Mouse (Mus musculus) hindbrain, embryonic 15.5 days (tissue): ENCODE measurements around the gene Nkiras1. TPM values are rescaled to one million over a fixed set of nuclear protein-coding genes. Genes with fewer than 3 reads are reported as not detected.
"Not testable (repeated sequence)": the region's sequence is repeated elsewhere in the genome, so short reads cannot be mapped to it uniquely, and the experiment has no call there.

Source experiments
- ATAC-seq: fragments of 200-750 bp; cut with Nextera tagmentation; 2 replicates; pipeline ENCODE4 v1.8.0; 2017; ENCODE audit warnings: low read depth, moderate number of reproducible peaks, moderate TSS enrichment; ENCODE audit not compliant: low FRiP score
- H3K27ac ChIP-seq: fragments of 300-500 bp; sonication (generic); replicated peaks from 2 replicates; pipeline ENCODE4 v1.5.1; 2015; ENCODE audit warnings: mild to moderate bottlenecking, inconsistent platforms
- H3K27me3 ChIP-seq: fragments of 300-500 bp; sonication (generic); 2 replicates; pipeline ENCODE4 v1.6.1; 2015; ENCODE audit warnings: control low read depth, inconsistent platforms
- H3K36me3 ChIP-seq: fragments of 300-500 bp; sonication (generic); 2 replicates; pipeline ENCODE4 v1.6.1; 2015; ENCODE audit warnings: control low read depth, inconsistent platforms
- H3K4me1 ChIP-seq: fragments of 300-500 bp; sonication (generic); replicated peaks from 2 replicates; pipeline ENCODE4 v1.6.1; 2015; ENCODE audit warnings: control low read depth, inconsistent platforms
- H3K4me2 ChIP-seq: fragments of 300-500 bp; sonication (generic); 2 replicates; pipeline ENCODE4 v1.6.1; 2015; ENCODE audit warnings: moderate library complexity, mild to moderate bottlenecking, inconsistent platforms
- H3K4me3 ChIP-seq: fragments of 300-500 bp; sonication (generic); 2 replicates; pipeline ENCODE4 v1.5.1; 2015; ENCODE audit warnings: mild to moderate bottlenecking, inconsistent platforms
- H3K9ac ChIP-seq: fragments of 300-500 bp; sonication (generic); 2 replicates; pipeline ENCODE4 v1.6.1; 2015; ENCODE audit warnings: inconsistent platforms
- H3K9me3 ChIP-seq: fragments of 300-500 bp; sonication (generic); 2 replicates; pipeline ENCODE4 v1.6.1; 2016; ENCODE audit warnings: control low read depth, inconsistent platforms
- WGBS: fragments of 180-500 bp; shearing (Covaris S2); methylation state at CpG from one replicate; pipeline ENCODE4 v1.1.7; 2015; 5-methylcytosine and 5-hydroxymethylcytosine counted together
- polyA plus RNA-seq: library from polyadenylated mRNA; unstranded; fragments of >200 nt; fragmentation: Nextera tagmentation; extraction: Ambion mirVana; gene quantifications from 2 replicates; pipeline ENCODE4 v1.2.1, GENCODE M21; 2015

The Nkiras1 gene
- 54.3 and 54.9 TPM in 2 replicates for polyA plus RNA-seq

DNA sequence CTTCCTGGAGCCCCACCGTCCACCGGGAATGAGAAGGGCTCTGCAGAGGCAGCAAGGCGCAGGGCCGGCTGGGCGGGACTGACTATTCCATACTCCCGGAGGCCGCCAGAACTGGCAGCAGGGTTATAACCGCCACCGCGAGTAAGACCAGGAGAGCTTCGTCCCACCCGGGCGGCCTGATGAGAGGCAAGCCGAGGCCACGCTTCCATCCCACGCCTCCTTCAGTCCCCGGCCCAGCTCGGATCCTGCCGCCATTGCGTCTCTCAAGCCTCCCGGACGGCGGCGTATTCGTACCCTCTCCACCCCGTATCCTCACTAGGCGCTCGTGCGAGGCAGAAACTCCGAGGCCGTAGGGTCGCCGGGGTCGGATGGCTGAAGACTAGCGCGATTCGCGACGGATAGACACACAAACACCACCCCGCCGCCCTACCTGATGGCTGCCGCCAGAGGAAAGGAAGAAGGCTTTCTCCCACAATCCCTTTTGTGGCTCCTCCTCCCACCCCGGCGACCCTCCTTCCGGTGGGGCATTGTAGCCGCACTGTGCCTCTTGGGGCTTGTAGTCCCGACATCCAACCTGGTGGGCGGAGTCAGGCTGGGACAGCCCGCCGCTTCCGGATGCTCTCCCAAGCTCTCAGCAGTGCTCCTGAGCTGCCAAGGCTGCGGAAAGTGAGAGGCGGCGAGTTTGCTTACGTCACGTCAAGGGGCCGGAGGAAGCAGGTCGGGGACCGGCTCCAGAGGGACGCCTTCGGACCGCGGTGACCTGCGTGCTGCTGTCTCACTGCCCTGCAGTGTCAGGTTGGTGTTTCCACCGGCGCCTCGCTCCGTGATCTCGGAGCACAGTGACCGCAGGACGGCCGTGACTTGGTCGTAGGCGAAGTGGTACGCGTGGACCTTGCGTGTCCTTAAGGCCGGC is at the start of gene Nkiras1, which contains the start of gene Rpl15:
Gene Nkiras1 (plus strand): TSS at position 608 of the 913 bp plus-strand sequence.
Gene Rpl15 (minus strand): TSS at position 863 of the 913 bp plus-strand sequence.
- peak within 1 kb of the TSS; percentile 88 for H3K27ac ChIP-seq
- H3K9ac ChIP-seq, result peak within 1 kb of the TSS; percentile 99
- H3K27me3 ChIP-seq, result no peaks in the 10 kb centered on the region
- ATAC-seq, result peak; percentile 100
- H3K4me1 ChIP-seq, result peaks cover 25% of the 10 kb centered on the region
- peak within 1 kb of the TSS; percentile 65 for H3K4me2 ChIP-seq
- H3K4me3 ChIP-seq, result peak within 1 kb of the TSS; percentile 93
- H3K36me3 ChIP-seq, result peaks cover 23% of the 10 kb centered on the region
- H3K9me3 ChIP-seq, result no peaks in the 10 kb centered on the region
- under 1% methylated on average over 76 of the region's 78 CpGs for WGBS

DNA sequence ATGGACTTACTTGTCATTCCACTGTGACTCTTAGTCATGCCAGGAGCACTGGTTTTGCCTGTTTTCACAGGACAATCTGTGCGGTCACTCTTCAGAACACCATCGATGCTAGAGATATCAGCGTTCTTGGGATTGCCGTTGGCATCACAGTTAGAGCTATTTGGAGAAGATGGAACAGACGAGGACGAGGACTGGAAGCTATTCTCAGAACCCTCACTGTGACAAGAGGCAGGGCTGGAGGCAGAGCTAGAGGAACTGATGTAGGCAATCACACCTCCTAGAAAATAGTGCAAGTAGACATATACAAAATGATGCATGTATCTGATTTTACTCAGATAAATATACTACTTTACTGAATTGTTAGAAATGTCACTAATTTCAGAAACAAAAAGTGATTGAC is 49.0 kb upstream of the Nkiras1 start:
- ATAC-seq, result no peak
- Histone ChIP-seq H3K27ac (no peak overlapping the region), H3K4me2 (no peak overlapping the region), H3K27me3 (no peaks in the 10 kb centered on the region), H3K9me3 (no peaks in the 10 kb centered on the region), H3K4me1 (peaks cover 2% of the 10 kb centered on the region; the same call in 1 of the 2 replicates), H3K9ac (no peak overlapping the region), H3K36me3 (no peaks in the 10 kb centered on the region), H3K4me3 (no peak overlapping the region)
- WGBS, result 95% methylated on average over 6 of the region's 6 CpGs

DNA sequence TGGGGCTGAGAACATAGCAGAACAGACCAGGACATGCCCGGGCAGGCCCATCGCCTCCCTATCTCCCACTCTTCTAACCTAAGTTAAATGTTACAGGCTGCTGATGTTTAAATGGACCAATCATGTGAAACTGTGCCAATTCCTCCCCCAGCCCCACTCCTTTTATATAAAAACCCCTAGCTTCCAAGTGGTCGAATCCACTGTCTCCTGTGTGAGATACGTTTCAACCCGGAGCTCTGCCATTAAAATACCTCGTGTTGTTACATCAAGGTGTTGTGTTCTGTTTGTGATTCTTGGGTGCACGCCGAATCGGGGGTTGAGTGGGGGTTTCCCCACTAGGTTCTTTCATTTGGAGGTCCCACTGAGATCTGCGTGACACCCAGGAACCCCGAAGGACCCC is 45.5 kb upstream of the Nkiras1 start:
- H3K4me1 ChIP-seq, H3K27ac ChIP-seq, H3K4me2 ChIP-seq, H3K9ac ChIP-seq, ATAC-seq, H3K4me3 ChIP-seq, H3K27me3 ChIP-seq, H3K9me3 ChIP-seq, H3K36me3 ChIP-seq: not testable (repeated sequence)
- 94% methylated on average over 11 of the region's 11 CpGs for WGBS

DNA sequence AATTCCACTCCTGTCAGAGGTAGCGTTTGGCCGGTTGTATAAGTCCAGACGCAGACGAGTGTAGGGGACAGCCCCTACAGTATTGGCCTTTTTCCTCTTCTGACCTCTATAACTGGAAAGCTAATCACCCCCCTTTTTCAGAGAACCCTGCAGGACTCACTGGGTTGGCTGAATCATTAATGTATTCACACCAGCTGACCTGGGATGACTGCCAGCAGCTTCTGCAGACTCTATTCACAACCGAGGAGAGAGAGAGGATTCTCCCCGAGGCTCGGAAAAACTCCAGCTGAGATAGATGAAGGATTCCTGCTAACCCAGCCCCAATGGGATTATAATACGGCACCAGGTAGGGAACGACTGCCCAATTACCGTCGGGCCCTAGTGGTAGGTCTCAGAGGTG is 44.8 kb upstream of the Nkiras1 start:
- not testable (repeated sequence) for H3K27ac ChIP-seq, ATAC-seq, H3K9me3 ChIP-seq, H3K4me1 ChIP-seq, H3K27me3 ChIP-seq, H3K4me3 ChIP-seq, H3K9ac ChIP-seq, H3K36me3 ChIP-seq
- WGBS, result 53% methylated on average over 11 of the region's 11 CpGs
- peak overlapping the region; percentile 38; the same call in 1 of the 2 replicates for H3K4me2 ChIP-seq

DNA sequence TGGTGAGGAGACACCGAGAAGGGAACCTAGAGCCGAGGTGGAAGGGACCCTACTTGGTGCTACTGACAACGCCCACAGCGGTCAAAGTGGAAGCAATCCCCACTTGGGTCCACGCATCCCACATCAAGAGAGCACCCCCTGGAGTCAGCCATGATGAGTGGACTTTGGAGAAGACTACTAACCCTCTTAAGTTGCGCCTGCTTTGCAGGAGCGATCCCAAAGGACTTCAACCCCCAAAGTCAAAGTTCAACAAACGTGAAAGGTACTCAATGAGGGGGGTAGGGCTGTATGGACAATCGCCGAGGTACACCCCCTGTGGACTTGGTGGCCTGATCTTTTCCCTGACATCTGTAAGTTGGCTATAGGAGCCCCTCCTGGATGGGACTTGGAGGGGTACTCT is 41.2 kb upstream of the Nkiras1 start:
- WGBS, result 96% methylated on average over 10 of the region's 10 CpGs
- not testable (repeated sequence) for H3K36me3 ChIP-seq, H3K4me3 ChIP-seq, H3K27me3 ChIP-seq, ATAC-seq, H3K4me1 ChIP-seq, H3K27ac ChIP-seq, H3K9ac ChIP-seq, H3K4me2 ChIP-seq, H3K9me3 ChIP-seq

DNA sequence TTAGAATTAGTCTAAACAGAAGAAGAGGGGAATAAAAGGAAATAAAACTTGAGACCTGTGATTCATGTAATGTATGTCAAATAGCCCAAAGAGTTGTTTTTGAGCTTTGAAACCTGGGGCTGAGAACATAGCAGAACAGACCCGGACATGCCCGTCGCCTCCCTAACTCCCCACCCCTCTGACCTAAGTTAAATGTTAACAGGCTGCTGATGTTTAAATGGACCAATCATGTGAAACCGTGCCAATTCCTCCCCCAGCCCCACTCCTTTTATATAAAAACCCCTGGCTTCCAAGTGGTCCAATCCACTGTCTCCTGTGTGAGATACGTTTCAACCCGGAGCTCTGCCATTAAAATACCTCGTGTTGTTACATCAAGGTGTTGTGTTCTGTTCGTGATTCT is 39.1 kb upstream of the Nkiras1 start:
- not testable (repeated sequence) for H3K4me3 ChIP-seq, H3K27me3 ChIP-seq, H3K27ac ChIP-seq, ATAC-seq, H3K4me1 ChIP-seq, H3K36me3 ChIP-seq, H3K9ac ChIP-seq, H3K4me2 ChIP-seq, H3K9me3 ChIP-seq
- 95% methylated on average over 8 of the region's 8 CpGs for WGBS

DNA sequence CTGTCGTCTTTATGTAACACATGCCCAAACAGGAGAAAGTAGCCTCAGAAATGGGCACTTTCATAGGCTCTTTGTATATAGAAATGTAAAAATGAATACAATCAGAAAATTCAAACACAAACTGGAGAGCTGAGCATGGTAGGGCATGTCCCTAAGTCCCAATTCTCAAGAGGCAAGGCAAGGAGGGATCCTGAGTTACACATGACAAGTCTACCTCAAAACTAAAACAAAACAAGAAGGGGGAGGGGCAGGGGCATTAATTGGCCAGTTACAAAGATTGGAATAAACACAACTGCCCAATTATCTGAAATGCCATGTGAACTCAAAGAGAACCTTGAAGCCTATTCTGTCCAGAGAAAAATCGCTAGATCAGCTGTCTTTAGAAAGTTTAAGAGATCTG is 37.9 kb upstream of the Nkiras1 start:
- H3K9me3 ChIP-seq, result no peaks in the 10 kb centered on the region

DNA sequence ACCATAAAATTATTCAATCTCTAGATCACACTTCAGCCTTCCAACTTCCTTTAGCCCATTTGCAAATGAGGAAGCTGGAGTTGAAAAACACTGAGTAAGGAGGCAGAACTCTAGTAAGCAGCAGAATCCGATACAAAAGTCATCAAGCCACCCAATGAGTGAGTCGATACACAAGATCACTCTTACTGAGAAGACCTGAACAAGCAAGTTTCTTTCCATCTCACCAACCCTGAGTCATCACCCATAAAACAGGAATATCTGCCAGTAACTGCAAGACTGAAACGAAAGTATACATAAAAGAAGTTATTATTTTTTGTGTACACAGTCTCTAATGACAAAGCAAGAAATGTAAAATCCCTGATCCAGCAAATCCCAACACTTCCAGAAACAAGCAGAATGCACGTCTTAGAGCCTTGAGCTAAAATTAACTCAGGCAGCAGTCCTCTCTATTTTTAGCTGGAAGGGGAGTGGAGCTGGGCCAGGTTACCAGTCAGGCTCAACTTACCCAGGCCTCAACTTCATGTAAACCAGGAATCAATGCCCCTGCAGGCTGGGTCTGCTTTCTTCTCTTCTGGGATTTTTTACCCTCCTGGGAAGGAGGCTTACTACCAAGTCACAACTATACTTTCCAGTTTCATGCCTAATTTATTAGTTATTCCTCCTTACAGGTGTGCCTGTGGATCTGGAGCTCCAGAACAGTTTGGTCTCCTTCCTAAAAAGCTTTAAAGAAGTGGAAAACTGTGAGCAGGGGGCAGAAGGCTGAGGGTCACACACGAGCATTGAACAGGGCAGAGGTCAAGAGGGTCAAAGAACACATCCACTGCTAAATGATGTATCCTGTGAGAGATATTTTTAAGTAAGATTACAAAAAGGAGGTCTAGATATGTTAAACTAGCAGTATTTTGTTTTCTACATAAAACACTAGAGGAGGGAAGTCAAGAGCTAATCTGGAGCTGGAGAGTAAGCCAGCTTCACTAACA is 36.7 kb upstream of the Nkiras1 start:
- Histone ChIP-seq H3K4me3 (no peak overlapping the region), H3K4me1 (peaks cover 4% of the 10 kb centered on the region; the same call in 1 of the 2 replicates), H3K4me2 (no peak overlapping the region), H3K36me3 (no peaks in the 10 kb centered on the region), H3K9ac (no peak overlapping the region), H3K9me3 (no peaks in the 10 kb centered on the region), H3K27ac (no peak overlapping the region), H3K27me3 (no peaks in the 10 kb centered on the region)
- 66% methylated on average over 5 of the region's 5 CpGs for WGBS
- no peak for ATAC-seq

More for the DNA sequence above, 37.9 kb upstream of the Nkiras1 start:
- no peak overlapping the region for H3K4me2 ChIP-seq
- no peaks in the 10 kb centered on the region for H3K36me3 ChIP-seq
- no peak for ATAC-seq
- WGBS, result 92% methylated on average over 2 of the region's 2 CpGs
- H3K27me3 ChIP-seq, result no peaks in the 10 kb centered on the region
- no peak overlapping the region for H3K4me3 ChIP-seq
- peaks cover 4% of the 10 kb centered on the region; the same call in 1 of the 2 replicates for H3K4me1 ChIP-seq
- H3K9ac ChIP-seq, result no peak overlapping the region
- H3K27ac ChIP-seq, result no peak overlapping the region

DNA sequence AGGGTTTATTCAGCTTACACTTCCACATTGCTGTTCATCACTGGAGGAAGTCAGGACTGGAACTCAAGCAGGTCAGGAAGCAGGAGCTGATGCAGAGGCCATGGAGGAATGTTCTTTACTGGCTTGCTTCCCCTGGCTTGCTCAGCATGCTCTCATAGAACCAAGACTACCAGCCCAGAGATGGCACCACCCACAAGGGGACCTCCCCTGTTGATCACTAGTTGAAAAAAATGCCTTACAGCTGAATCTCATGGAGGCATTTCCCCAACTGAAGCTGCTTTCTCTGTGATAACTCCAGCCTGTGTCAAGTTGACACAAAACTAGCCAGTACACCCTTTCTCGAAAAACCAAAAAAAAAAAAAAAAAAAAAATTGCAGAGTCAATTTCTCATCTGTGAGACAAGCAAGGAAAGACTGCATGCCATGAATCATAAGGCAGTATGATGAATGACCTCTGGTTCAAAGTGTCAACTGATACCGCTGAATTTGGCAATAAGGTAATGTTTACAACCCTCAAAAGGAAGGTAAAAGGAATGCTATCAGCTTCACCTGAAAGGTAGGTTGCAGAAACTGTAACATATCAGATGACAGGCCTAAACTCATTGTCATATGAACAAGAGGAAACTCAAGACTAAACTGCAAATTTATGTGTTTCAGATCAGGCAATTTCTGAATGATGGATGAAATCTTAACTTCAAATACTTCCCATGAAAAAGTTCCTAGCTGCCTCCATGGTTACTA is 34.3 kb upstream of the Nkiras1 start:
- 94% methylated on average over 2 of the region's 2 CpGs for WGBS
- not testable (repeated sequence) for H3K4me1 ChIP-seq, H3K4me2 ChIP-seq, ATAC-seq, H3K36me3 ChIP-seq, H3K9ac ChIP-seq, H3K4me3 ChIP-seq, H3K9me3 ChIP-seq, H3K27me3 ChIP-seq, H3K27ac ChIP-seq

DNA sequence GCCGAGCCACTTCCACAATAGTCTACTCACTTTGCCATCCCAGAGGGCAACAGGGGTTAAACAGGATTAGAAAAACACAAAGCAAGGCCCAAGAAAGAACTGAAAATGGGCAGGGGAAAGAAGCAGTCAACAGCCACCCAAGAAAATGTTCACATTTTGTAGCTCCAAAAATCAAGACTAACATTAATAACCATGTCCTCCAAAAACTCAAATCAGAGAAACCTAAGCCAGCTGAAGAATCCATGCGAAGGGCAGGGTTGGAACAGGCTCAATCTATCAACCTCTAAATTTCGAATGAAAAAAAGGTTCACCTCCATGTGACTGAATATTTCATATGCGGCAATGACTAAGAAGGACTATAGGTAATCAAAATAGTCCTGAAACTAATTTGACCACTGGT is 33.6 kb upstream of the Nkiras1 start:
- H3K9me3 ChIP-seq, result no peaks in the 10 kb centered on the region
- H3K36me3 ChIP-seq, result no peaks in the 10 kb centered on the region
- peak overlapping the region; percentile 81; the same call in 1 of the 2 replicates for H3K4me3 ChIP-seq
- H3K9ac ChIP-seq, result no peak overlapping the region
- 73% methylated on average over 4 of the region's 4 CpGs for WGBS
- H3K4me1 ChIP-seq, result peaks cover 4% of the 10 kb centered on the region; the same call in 1 of the 2 replicates
- peak overlapping the region; percentile 68 for H3K4me2 ChIP-seq
- no peaks in the 10 kb centered on the region for H3K27me3 ChIP-seq
- no peak for ATAC-seq
- no peak overlapping the region for H3K27ac ChIP-seq

DNA sequence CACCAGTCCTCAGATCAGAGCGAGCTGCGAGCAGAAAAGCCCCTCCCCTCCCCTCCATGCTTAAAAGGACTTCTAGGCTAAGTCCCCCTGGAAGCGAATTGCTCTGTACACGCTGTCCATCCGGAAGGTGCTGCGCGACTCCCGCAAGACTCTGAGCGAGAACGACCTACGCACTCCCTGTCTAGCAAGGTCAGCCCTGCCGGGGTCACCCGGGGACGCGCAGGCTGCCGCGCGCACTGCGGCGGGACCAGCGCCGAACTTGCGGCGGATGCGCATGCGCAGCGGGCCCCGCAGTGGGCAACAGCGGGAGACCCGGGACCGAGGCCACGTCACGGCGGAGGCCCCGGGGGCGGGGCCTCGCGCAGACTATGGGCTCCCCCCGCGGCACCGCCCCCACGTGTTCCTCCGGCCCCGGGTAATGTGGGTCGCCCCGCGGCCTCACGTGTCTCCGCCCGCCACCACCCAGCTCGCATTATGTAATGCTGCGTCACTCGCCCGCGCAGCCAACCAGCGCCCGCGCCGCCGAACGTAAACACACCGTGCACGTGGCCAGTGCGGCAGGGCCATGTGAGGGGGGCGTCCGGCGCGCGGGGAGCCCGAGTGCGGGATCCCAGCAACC is 32.7 kb upstream of the Nkiras1 start:
- H3K4me2 ChIP-seq, result peak overlapping the region; percentile 68
- peak; percentile 94 for ATAC-seq
- under 1% methylated on average over 71 of the region's 71 CpGs for WGBS

More for the DNA sequence above, 32.7 kb upstream of the Nkiras1 start:
- Histone ChIP-seq H3K4me3 (peak overlapping the region; percentile 81), H3K9me3 (no peaks in the 10 kb centered on the region), H3K27ac (peak overlapping the region; percentile 82), H3K27me3 (no peaks in the 10 kb centered on the region), H3K4me1 (peaks cover 4% of the 10 kb centered on the region; the same call in 1 of the 2 replicates), H3K36me3 (no peaks in the 10 kb centered on the region), H3K9ac (peak overlapping the region; percentile 69)
